In the genomic region with DNA sequence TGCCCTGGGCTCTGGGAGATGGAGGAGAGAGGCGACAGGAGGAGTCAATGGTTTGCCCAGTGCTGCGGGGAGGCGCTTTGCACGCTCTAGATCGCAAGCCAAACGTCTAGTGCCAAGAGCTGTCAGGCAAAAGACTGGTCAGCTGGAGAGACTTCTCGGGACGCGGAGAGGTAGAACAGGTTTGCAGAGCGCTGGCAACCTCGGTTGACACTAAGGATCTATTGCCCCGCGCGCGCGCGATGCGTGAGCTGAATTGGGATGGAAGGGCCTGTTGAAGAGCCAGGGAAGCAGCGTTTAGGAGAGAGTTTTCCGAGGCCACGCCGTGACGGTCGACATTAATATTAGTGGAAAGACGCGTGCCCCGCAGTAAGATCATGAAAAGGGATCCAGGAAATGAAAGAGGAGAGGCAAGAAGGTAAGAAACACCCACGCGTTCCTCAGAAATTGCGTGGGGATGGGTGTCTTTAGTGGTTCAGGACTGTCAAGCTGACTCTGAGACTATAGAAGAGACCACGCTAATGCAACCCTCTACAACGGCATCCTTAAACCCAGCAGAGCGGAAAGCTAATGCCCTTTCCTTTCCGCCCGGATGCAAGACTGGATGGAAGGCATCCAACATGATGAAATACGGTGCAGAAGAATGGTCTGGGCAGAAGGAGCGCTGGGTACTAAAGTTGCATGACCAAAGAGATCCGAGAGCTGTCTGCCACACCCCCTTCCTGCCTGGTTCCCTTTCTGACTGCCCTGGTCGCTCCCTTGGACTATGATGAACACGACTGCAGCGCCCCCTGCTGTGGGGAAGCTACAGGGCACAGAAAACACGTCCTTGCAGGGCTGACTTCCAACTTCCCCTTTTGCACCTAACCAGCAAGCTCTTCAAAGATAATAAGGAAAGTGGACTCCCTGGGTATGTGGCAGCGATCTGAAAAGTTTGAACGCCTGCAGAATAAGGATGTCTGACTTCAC, we compare ENCODE assay signal across 8 mouse cellular contexts. TPM values are rescaled to one million over a fixed set of nuclear protein-coding genes. Genes with fewer than 3 reads are reported as not detected.
A peak's percentile ranks its signal among the peaks of the same experiment; 100 is the strongest.
DNase-seq lines count a peak whose midpoint lies in the region; ATAC-seq and TF ChIP-seq lines count a peak whose summit lies in the region.

No protein-coding gene starts in this region.

- H3K36me3 ChIP-seq in hindbrain, embryonic 10.5 days, result no peaks in the 10 kb centered on the region
- no peaks in the 10 kb centered on the region for H3K36me3 ChIP-seq in lung, postnatal 0 days (ENCODE audit: insufficient read depth, low read length)

- peak overlapping the region; percentile 87 for H3K27ac ChIP-seq in hindbrain, embryonic 10.5 days
- H3K27ac ChIP-seq in lung, postnatal 0 days (ENCODE audit: low read length), result peak overlapping the region; percentile 88

- peak overlapping the region; percentile 74 for H3K4me3 ChIP-seq in hindbrain, embryonic 10.5 days
- peak overlapping the region; percentile 75 for H3K4me3 ChIP-seq in lung, postnatal 0 days (ENCODE audit: low read depth, low read length)

- WGBS in hindbrain, embryonic 10.5 days, result under 1% methylated on average over 44 of the region's 44 CpGs
- WGBS in lung, postnatal 0 days, result 1% methylated on average over 44 of the region's 44 CpGs

- peak; percentile 98 for TF ChIP-seq CTCF in lung, postnatal 0 days (IDR thresholded peaks at IDR 0.05)

- H3K27me3 ChIP-seq in hindbrain, embryonic 10.5 days (ENCODE audit: insufficient read depth, poor library complexity, severe bottlenecking), result peaks cover 5% of the 10 kb centered on the region; the same call in 1 of the 2 replicates
- no peaks in the 10 kb centered on the region for H3K27me3 ChIP-seq in lung, postnatal 0 days (replicated peaks; ENCODE audit: insufficient read depth, low read length)

- peak overlapping the region; percentile 4; the same call in 1 of the 2 replicates for H3K9ac ChIP-seq in lung, postnatal 0 days (replicated peaks; ENCODE audit: low read depth)

- peaks cover 26% of the 10 kb centered on the region for H3K4me1 ChIP-seq in hindbrain, embryonic 10.5 days (replicated peaks)
- 0 out of 2 replicates have a peak, but pooled peaks cover 3% of the 10 kb centered on the region for H3K4me1 ChIP-seq in lung, postnatal 0 days (ENCODE audit: insufficient read depth, low read depth, low read length)

- TF ChIP-seq EP300 in lung, postnatal 0 days (IDR thresholded peaks at IDR 0.05), result no peak

- ATAC-seq in lung, postnatal 0 days, result peak; percentile 83

- peak overlapping the region; percentile 89 for H3K4me2 ChIP-seq in lung, postnatal 0 days (replicated peaks; ENCODE audit: low read depth, low read length)

- peak; percentile 85 for DNase-seq in MEL-GATA-1-ER (ENCODE audit: extremely low read depth, low read depth)
- DNase-seq in cerebellum, adult 8-10 months, result peak; percentile 96
- DNase-seq in forelimb bud, embryonic 11.5 days (ENCODE audit: low read depth, low spot score), result peak; percentile 94
- peak; percentile 94 for DNase-seq in hindbrain, embryonic 10.5 days (ENCODE audit: low spot score)
- DNase-seq in layer of hippocampus, adult 9-11 months, result peak; percentile 90
- DNase-seq in lung, postnatal 0 days (ENCODE audit: low spot score), result peak; percentile 98
- DNase-seq in ovary, postnatal 14 days (ENCODE audit: low spot score), result peak; percentile 95
- peak; percentile 84 for DNase-seq in thymus, postnatal 14 days

- no peaks in the 10 kb centered on the region for H3K9me3 ChIP-seq in hindbrain, embryonic 10.5 days
- H3K9me3 ChIP-seq in lung, postnatal 0 days (ENCODE audit: low read length), result no peaks in the 10 kb centered on the region

RNA-seq across cellular contexts. Expression of gene Tmtc2, which starts 0.7 kb away (rescaled TPM):
- 7.0 and 8.0 TPM in 2 replicates for polyA plus RNA-seq in hindbrain, embryonic 10.5 days (2016; fragmentation: Nextera tagmentation; extraction: Ambion mirVana)
- 7.2 and 10.2 TPM in 2 replicates for polyA plus RNA-seq in lung, postnatal 0 days (2015; fragmentation: Nextera tagmentation; extraction: Ambion mirVana)

Comparison
In these comparisons a context has a peak if more than half of its experiments do, and no peak if none do; other contexts are left out.
1. Peak in every context shown above with its lines: DNase-seq, ATAC-seq, H3K4me3 ChIP-seq and H3K27ac ChIP-seq.